Mouse (Mus musculus): Measurements from ENCODE around the gene Sorcs2. TPM values are rescaled to one million over a fixed set of nuclear protein-coding genes. Genes with fewer than 3 reads are reported as not detected.
A peak's percentile ranks its signal among the peaks of the same experiment; 100 is the strongest.

Gene Sorcs2
- polyA plus RNA-seq, 1 experiment from 2014 or later, result 7.8 TPM

GRCm38 (mm10) chr5:36057804-36058322 is 340.1 kb downstream of the Sorcs2 start:
- no peaks in the 10 kb centered on the region for H3K4me1 ChIP-seq (replicated peaks; ENCODE audit: control insufficient read depth, insufficient read depth, low read length)
- H3K27me3 ChIP-seq (ENCODE audit: control insufficient read depth, insufficient read depth, low read length), result no peaks in the 10 kb centered on the region
- no peak overlapping the region for H3K9ac ChIP-seq (ENCODE audit: low read length)
- H3K36me3 ChIP-seq (ENCODE audit: control insufficient read depth, insufficient read depth, low read length), result no peaks in the 10 kb centered on the region
- no peak for DNase-seq (ENCODE audit: low spot score)
- ATAC-seq (replicated peaks; ENCODE audit: low FRiP score), result no peak
- no peak overlapping the region for H3K4me2 ChIP-seq (ENCODE audit: low read depth, low read length, severe bottlenecking)
- H3K27ac ChIP-seq (ENCODE audit: low read depth, low read length), result no peak overlapping the region
- H3K9me3 ChIP-seq (ENCODE audit: control insufficient read depth, low read length), result no peaks in the 10 kb centered on the region
- 91% methylated on average over 14 of the region's 14 CpGs for WGBS
- H3K4me3 ChIP-seq (ENCODE audit: low read depth, low read length), result no peak overlapping the region

GRCm38 (mm10) chr5:36056921-36057320 is 341.0 kb downstream of the Sorcs2 start:
- DNase-seq (ENCODE audit: low spot score), result no peak
- Histone ChIP-seq H3K4me3 (ENCODE audit: low read depth, low read length) (no peak overlapping the region), H3K4me1 (replicated peaks; ENCODE audit: control insufficient read depth, insufficient read depth, low read length) (no peaks in the 10 kb centered on the region), H3K9me3 (ENCODE audit: control insufficient read depth, low read length) (no peaks in the 10 kb centered on the region), H3K4me2 (ENCODE audit: low read depth, low read length, severe bottlenecking) (no peak overlapping the region), H3K9ac (ENCODE audit: low read length) (no peak overlapping the region), H3K27ac (ENCODE audit: low read depth, low read length) (no peak overlapping the region), H3K27me3 (ENCODE audit: control insufficient read depth, insufficient read depth, low read length) (no peaks in the 10 kb centered on the region), H3K36me3 (ENCODE audit: control insufficient read depth, insufficient read depth, low read length) (no peaks in the 10 kb centered on the region)
- ATAC-seq (replicated peaks; ENCODE audit: low FRiP score), result no peak
- WGBS, result 100% methylated on average over 2 of the region's 2 CpGs

GRCm38 (mm10) chr5:36055876-36056275 is 342.1 kb downstream of the Sorcs2 start:
- WGBS, result 82% methylated on average over 14 of the region's 14 CpGs

GRCm38 (mm10) chr5:36054498-36054897 is 343.4 kb downstream of the Sorcs2 start:
- 73% methylated on average over 3 of the region's 3 CpGs for WGBS
- no peak overlapping the region for H3K27ac ChIP-seq (ENCODE audit: low read depth, low read length)
- ATAC-seq (replicated peaks; ENCODE audit: low FRiP score), result 0 out of 2 replicates have a peak, but pooled peaks have one; percentile 10

More at GRCm38 (mm10) chr5:36055876-36056275, 342.1 kb downstream of the Sorcs2 start:
- H3K27me3 ChIP-seq (ENCODE audit: control insufficient read depth, insufficient read depth, low read length), result no peaks in the 10 kb centered on the region
- H3K27ac ChIP-seq (ENCODE audit: low read depth, low read length), result no peak overlapping the region
- H3K4me2 ChIP-seq (ENCODE audit: low read depth, low read length, severe bottlenecking), result no peak overlapping the region
- H3K36me3 ChIP-seq (ENCODE audit: control insufficient read depth, insufficient read depth, low read length), result no peaks in the 10 kb centered on the region
- DNase-seq (ENCODE audit: low spot score) (no peak), ATAC-seq (replicated peaks; ENCODE audit: low FRiP score) (no peak)
- no peaks in the 10 kb centered on the region for H3K9me3 ChIP-seq (ENCODE audit: control insufficient read depth, low read length)
- no peak overlapping the region for H3K9ac ChIP-seq (ENCODE audit: low read length)
- no peaks in the 10 kb centered on the region for H3K4me1 ChIP-seq (replicated peaks; ENCODE audit: control insufficient read depth, insufficient read depth, low read length)
- no peak overlapping the region for H3K4me3 ChIP-seq (ENCODE audit: low read depth, low read length)

GRCm38 (mm10) chr5:36043154-36043553 is 354.8 kb downstream of the Sorcs2 start:
- 92% methylated on average over 2 of the region's 2 CpGs for WGBS

More at GRCm38 (mm10) chr5:36054498-36054897, 343.4 kb downstream of the Sorcs2 start:
- no peak overlapping the region for H3K4me2 ChIP-seq (ENCODE audit: low read depth, low read length, severe bottlenecking)
- no peak overlapping the region for H3K9ac ChIP-seq (ENCODE audit: low read length)
- DNase-seq (ENCODE audit: low spot score), result no peak
- H3K4me1 ChIP-seq (replicated peaks; ENCODE audit: control insufficient read depth, insufficient read depth, low read length), result no peaks in the 10 kb centered on the region
- H3K36me3 ChIP-seq (ENCODE audit: control insufficient read depth, insufficient read depth, low read length), result no peaks in the 10 kb centered on the region
- H3K27me3 ChIP-seq (ENCODE audit: control insufficient read depth, insufficient read depth, low read length), result no peaks in the 10 kb centered on the region
- H3K4me3 ChIP-seq (ENCODE audit: low read depth, low read length), result no peak overlapping the region
- H3K9me3 ChIP-seq (ENCODE audit: control insufficient read depth, low read length), result no peaks in the 10 kb centered on the region

GRCm38 (mm10) chr5:36041756-36042155 is 356.2 kb downstream of the Sorcs2 start:
- H3K4me1 ChIP-seq (replicated peaks; ENCODE audit: control insufficient read depth, insufficient read depth, low read length), result 0 out of 2 replicates have a peak, but pooled peaks cover 4% of the 10 kb centered on the region
- H3K36me3 ChIP-seq (ENCODE audit: control insufficient read depth, insufficient read depth, low read length), result no peaks in the 10 kb centered on the region
- 83% methylated on average over 6 of the region's 6 CpGs for WGBS
- no peak for ATAC-seq (replicated peaks; ENCODE audit: low FRiP score)
- no peaks in the 10 kb centered on the region for H3K9me3 ChIP-seq (ENCODE audit: control insufficient read depth, low read length)
- no peak overlapping the region for H3K9ac ChIP-seq (ENCODE audit: low read length)
- no peak overlapping the region for H3K4me3 ChIP-seq (ENCODE audit: low read depth, low read length)
- H3K27me3 ChIP-seq (ENCODE audit: control insufficient read depth, insufficient read depth, low read length), result no peaks in the 10 kb centered on the region
- no peak for DNase-seq (ENCODE audit: low spot score)
- H3K27ac ChIP-seq (ENCODE audit: low read depth, low read length), result no peak overlapping the region
- H3K4me2 ChIP-seq (ENCODE audit: low read depth, low read length, severe bottlenecking), result no peak overlapping the region

More at GRCm38 (mm10) chr5:36043154-36043553, 354.8 kb downstream of the Sorcs2 start:
- no peak overlapping the region for H3K4me2 ChIP-seq (ENCODE audit: low read depth, low read length, severe bottlenecking)
- no peak overlapping the region for H3K4me3 ChIP-seq (ENCODE audit: low read depth, low read length)
- ATAC-seq (replicated peaks; ENCODE audit: low FRiP score) (no peak), DNase-seq (ENCODE audit: low spot score) (no peak)
- no peak overlapping the region for H3K27ac ChIP-seq (ENCODE audit: low read depth, low read length)
- 0 out of 2 replicates have a peak, but pooled peaks cover 4% of the 10 kb centered on the region for H3K4me1 ChIP-seq (replicated peaks; ENCODE audit: control insufficient read depth, insufficient read depth, low read length)
- H3K9ac ChIP-seq (ENCODE audit: low read length), result no peak overlapping the region
- no peaks in the 10 kb centered on the region for H3K9me3 ChIP-seq (ENCODE audit: control insufficient read depth, low read length)
- H3K27me3 ChIP-seq (ENCODE audit: control insufficient read depth, insufficient read depth, low read length), result no peaks in the 10 kb centered on the region
- no peaks in the 10 kb centered on the region for H3K36me3 ChIP-seq (ENCODE audit: control insufficient read depth, insufficient read depth, low read length)

GRCm38 (mm10) chr5:36041236-36041562 is 356.7 kb downstream of the Sorcs2 start:
- Histone ChIP-seq H3K9me3 (ENCODE audit: control insufficient read depth, low read length) (no peaks in the 10 kb centered on the region), H3K27me3 (ENCODE audit: control insufficient read depth, insufficient read depth, low read length) (no peaks in the 10 kb centered on the region), H3K36me3 (ENCODE audit: control insufficient read depth, insufficient read depth, low read length) (no peaks in the 10 kb centered on the region), H3K9ac (ENCODE audit: low read length) (no peak overlapping the region), H3K4me2 (ENCODE audit: low read depth, low read length, severe bottlenecking) (no peak overlapping the region), H3K4me3 (ENCODE audit: low read depth, low read length) (no peak overlapping the region), H3K27ac (ENCODE audit: low read depth, low read length) (no peak overlapping the region), H3K4me1 (replicated peaks; ENCODE audit: control insufficient read depth, insufficient read depth, low read length) (0 out of 2 replicates have a peak, but pooled peaks cover 4% of the 10 kb centered on the region)
- ATAC-seq (replicated peaks; ENCODE audit: low FRiP score) (no peak), DNase-seq (ENCODE audit: low spot score) (no peak)

- Histone ChIP-seq H3K4me1 (replicated peaks; ENCODE audit: control insufficient read depth, insufficient read depth, low read length) (0 out of 2 replicates have a peak, but pooled peaks cover 4% of the 10 kb centered on the region), H3K36me3 (ENCODE audit: control insufficient read depth, insufficient read depth, low read length) (no peaks in the 10 kb centered on the region), H3K27ac (ENCODE audit: low read depth, low read length) (0 out of 2 replicates have a peak overlapping the region, but pooled peaks have one; percentile 2), H3K9me3 (ENCODE audit: control insufficient read depth, low read length) (no peaks in the 10 kb centered on the region), H3K4me3 (ENCODE audit: low read depth, low read length) (no peak overlapping the region), H3K27me3 (ENCODE audit: control insufficient read depth, insufficient read depth, low read length) (no peaks in the 10 kb centered on the region), H3K4me2 (ENCODE audit: low read depth, low read length, severe bottlenecking) (no peak overlapping the region), H3K9ac (ENCODE audit: low read length) (no peak overlapping the region)
- 76% methylated on average over 13 of the region's 13 CpGs for WGBS
- no peak for ATAC-seq (replicated peaks; ENCODE audit: low FRiP score)
- DNase-seq (ENCODE audit: low spot score), result peak; percentile 59
Measured at GRCm38 (mm10) chr5:36040398-36041235, 357.3 kb downstream of the Sorcs2 start.

Measured in forebrain, embryonic 11.5 days (tissue).